Mouse (Mus musculus): Measurements from ENCODE around the gene Tmem132d.

Gene Tmem132d

DNA sequence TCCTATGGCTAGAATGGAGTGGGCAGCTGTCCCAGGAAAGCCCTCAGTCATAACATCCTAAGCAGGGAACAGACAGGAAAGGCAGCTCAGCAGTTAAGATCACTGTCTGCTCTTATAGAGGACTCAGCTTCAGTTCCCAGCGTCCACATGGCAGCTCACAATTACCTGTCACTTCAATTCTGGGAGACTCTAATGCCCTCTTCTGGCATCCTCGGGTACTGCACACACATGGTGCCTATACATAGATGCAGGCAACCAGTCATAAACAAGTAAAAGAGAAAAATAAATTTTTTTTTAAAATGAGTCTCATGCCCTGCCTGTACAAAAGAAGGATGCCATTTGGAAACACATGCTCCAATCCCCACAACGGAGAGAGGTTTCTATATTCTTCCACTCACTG lies 28.7 kb downstream of the Tmem132d start:
- no peak for DNase-seq

DNA sequence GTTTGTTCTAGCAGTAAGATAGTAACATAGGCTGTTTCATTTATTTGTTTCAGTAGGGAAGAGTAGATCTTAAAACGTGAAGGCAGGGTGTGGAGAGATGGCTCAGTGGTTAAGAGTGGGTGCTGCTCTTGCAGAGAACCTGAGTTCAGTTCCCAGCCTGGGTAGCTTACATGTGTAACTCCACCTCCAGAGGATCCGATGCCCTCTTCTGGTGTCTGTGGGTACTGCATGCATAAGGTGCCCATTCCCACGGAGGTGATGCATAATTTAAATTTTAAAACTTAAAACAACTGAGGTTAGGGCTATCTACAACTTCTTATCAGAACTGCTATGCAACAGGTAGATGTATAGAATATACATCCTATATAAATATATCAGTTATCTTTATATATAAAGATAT lies 40.5 kb downstream of the Tmem132d start:
- DNase-seq = no peak

DNA sequence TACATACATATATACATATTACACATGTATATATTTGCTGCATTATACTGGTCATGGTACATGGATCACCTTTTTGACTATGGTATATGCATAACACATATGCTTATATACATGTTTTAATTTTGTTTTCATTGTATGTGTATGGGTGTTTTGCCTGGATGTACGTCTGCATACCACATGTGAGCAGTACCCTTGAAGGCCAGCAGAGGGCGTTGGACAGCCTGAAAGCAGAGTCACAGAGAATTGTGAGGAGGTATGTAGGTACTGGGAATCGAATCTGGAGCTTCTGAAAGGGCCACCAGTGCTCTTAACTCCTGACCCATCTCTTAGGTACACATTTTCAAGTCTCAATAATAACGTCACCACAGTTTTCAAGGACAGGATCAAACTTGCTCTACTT lies 43.2 kb downstream of the Tmem132d start:
- DNase-seq = no peak

DNA sequence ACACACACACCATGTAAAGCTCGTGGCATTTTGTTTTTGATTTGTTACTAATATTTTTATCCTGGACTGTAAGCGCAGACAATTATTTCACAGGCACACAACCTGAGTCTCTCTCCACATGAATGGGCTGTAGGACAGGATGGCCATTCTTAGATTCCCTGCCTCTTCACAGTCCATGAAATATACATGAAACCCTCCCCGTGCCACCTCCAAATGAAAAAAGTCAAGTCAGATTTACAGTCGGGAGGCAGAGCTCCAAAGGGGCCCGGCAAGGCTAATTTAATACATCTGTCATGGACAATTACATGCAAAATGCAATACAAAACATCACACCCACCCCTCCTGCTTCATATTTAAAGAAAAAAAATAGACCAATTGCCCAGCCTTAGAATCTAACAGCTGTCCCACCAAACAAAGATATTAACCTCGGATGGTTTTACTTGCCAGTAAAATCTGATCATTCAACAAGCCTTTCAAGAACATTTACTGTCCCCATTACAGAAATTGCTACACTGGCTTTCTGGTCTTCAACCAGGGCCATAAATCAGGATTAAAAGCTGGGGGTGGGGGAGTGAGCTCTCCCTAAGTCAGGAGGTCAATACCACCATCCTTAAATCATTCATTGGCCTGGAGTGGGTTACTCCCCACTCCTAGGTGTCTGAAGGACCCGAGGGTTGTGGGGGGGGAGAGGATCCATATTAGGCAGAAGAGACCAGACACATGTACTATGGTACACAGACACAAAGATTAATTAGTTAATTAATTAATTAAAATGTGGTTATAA lies 44.3 kb downstream of the Tmem132d start:
- no peak for DNase-seq

DNA sequence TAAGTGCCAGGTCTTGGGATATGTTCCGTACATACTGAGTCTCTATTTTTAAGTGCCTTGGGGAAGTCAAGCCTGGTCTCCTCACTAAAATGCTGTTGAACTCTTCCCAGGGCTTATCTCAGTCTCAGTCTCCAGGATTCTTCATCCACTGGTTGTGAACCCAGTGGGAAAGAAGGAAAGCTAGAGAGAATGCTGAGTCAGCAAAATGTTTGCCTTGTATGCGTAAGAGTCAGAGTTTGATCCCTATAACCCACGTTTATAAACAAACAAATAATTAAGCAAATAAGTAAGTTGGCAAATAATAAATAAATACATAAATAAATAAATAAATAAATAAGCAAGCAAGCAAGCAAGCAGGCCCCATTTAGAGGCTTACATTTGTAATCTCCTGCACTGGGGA lies 63.1 kb downstream of the Tmem132d start:
- no peak for DNase-seq

DNA sequence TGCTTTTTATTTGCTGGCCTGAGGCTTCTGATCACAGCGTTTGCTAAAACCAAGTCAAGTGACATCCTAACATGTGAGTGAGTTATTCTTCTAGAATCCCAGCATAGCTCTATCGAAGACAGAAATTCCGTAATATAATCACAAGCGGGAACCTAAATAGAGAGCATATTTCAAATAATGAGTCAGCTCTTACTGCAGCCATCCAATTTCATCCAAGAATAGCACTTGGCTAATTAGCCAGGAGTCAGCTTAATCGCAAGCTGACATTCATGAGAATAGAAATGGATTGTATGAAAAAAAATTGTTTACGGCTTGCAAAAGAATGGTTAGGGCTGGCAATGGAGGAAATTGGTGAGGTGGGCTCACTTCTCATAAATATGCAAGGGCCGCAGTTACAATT lies 63.8 kb downstream of the Tmem132d start:
- DNase-seq = no peak

DNA sequence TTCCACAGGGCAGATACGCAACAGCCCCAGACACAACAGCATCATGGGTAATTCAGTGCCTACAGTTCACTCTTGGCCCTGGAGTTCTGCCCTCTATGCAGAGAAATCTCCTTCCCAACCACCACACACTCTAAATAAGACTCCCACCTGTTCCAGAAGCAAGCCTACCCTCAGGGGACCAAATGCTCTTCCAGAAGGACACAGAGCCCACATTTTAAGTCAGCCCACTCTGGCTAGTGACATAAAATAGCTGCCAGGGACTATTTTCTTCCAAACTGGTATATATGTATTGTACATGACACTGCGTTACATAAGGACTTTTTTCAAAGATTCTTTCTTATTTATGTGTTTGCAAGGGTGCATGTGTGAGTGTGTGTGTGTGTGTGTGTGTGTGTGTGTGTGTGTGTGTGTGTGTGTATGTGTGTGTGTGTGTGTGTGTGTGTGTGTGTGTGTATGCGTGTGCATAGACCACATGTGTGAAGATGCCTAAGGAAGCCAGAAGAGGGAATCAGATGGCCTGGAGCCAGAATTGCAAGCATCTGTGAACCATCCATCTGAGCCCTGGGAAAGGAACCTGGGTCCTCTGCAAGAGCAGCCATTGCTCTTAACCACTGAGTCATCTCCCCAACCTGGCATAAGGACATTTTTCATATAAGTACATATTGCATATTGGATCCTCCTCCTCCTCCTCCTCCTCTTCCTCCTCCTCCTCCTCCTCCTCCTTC lies 67.5 kb downstream of the Tmem132d start:
- no peak for DNase-seq

DNA sequence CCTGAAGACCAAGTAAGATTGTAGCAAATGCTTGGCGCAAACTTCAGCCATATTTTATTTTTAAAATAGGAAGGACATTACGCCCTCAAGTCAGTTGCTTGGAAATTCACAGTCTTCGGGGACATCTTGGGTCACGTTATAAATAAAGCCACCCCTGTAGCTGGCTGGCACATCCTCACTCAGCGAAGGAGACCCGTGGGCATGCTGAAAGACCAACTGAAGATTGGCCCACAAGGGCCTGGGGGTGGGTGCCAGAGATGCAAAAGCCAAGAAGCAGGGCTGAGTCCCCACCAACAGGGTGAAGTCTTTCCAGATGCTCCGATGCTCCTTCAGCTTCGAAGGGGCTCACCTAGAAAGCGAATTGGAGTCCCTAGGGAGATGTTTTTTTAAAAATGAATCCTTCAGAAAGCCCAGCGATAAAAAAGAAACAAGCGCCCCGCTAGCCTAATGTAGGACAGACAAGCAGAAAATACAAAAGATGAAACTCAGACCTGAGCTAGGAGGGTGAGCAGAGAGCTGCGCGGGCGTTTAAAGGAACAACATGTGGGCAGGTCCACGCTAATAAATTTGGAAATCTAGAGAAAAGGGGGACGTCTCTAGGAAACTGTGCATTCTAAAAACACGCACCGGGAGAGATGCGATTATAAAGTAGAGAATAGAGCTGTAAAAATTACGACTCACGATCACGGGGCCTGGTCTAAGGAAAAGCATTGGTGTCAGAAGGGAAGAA lies 71.8 kb downstream of the Tmem132d start:
- DNase-seq = no peak

DNA sequence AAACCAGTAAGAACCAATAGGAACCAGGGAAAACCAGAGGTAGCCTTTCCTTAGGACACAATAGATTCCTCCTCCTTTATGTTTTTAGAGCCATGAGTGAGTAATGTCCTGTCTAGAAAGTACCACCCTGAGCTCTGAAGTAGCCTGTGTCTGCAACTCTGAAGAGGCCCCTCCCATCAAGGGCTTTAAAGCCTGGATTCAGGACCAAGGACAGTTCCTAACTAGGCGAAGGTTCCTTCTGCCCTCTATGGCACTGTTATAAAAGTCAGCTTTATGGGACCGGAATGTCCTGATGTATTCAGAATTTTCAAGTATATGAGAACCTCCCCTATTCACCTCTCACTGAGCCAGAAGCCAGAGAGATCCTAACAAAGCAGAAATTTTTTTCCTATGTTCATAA lies 84.0 kb downstream of the Tmem132d start:
- DNase-seq = no peak

DNA sequence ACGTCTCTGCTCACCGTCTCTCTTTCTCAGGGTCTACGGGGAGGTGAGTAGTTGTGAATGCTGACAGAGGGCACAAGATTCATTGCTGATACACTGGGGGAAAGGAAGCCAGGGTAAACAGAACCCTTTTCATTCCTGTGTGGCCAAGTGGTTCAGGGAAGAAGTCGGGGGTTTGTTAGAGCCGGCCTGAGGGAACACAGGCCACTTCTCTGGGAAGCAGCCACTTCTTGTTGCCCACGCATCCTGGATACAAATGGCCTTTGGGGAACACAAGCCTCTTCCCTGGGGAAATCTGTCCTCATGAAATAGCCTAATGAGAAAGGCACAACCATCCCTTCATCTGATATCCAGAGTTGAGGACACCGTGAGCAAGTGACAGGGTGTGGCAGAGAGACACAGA lies 96.0 kb downstream of the Tmem132d start:
- no peak for DNase-seq

DNA sequence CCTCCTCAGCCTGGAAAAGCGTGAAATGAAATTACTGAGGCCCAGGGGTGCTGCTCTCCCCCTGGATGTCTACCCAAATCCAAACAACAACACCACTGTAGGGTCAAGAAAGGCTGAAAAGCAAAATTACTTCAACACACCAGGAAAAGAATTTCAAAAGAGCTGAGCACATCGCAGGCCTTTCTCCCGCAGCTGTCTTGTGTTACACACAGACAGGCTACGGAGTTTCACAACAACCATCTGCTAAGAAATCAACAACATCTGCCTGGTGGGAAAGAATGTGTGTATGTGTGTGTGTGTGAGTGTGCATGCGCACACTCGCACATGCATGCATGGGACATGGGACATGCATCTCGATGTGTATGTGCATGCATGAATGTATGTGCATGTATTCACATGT lies 100.1 kb downstream of the Tmem132d start:
- DNase-seq = no peak

DNA sequence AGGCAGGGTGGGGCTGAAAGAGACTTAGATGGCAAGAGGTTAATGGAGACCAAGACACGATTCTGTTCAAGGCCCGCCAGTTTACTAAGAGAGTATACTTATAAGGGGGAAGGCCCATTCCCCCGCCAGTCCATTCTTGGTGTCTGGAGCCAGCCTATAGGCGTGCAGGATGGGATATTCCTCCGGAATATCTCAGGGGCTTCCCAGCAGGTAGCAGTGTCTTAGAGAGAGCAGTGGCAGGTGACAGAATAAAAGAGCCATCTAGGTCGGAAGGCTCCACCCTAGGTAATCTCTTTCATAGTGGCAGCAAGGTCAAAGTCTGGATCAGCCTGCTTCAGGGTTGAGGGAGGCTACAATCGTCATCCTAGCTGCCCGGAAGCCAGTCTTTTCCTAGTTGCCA lies 102.5 kb downstream of the Tmem132d start:
- no peak for DNase-seq

DNA sequence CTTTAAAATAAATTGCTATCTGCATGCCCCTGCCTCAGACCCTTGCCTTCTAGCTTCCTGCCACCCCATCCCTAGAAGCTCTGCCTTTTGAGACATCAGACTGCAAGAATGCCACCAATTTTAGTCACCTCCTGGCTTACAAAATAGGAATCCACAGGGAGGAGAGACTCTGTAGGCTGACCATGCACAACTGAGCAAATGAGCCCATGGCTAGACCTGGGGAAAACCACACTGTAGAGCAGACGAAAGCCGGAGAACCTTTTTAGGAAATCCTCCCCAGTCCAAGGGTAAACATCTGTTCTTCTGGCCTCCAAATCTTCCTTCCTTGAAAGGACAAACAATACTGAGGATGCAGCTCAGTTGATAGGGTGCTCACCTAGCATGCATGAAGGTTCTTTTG lies 130.5 kb downstream of the Tmem132d start:
- no peak for DNase-seq

DNA sequence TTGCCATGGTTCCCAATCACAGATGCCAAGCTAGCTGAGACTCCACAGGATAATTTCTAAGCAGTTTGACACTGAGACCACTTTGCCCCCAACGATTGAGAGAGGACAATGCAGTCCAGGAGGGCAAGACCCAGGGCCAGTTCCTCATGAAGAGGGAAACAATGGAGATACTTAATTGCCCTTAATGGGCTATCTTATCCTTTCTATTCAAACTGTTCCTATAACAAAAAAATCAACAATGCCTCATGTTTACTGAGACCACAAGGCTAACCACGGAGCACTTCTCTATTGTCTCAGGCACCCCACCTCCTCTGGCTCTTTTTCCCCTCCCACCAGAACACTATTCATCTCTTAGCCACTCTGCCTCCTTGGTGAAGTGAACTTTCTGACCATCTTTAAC lies 141.7 kb downstream of the Tmem132d start:
- DNase-seq = no peak

DNA sequence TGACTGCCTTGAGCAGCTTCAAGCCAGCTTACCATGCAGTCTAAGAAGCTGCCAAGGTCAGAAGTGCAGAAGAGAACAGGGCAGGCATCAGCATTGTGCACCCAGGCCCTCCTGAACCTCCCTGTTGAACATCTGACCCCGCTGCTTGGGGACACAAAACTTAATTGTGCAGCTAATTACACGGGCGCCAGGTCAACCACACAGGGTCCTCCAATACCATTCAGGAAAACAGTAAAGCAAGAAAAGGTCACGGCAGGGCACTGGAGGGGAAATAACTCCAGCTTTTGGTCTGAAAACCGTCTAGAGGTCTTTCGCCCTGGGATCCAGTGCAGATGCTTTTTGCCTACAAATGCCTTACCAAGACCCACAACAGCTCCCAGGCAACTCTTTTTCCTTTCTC lies 159.6 kb downstream of the Tmem132d start:
- DNase-seq = no peak

DNA sequence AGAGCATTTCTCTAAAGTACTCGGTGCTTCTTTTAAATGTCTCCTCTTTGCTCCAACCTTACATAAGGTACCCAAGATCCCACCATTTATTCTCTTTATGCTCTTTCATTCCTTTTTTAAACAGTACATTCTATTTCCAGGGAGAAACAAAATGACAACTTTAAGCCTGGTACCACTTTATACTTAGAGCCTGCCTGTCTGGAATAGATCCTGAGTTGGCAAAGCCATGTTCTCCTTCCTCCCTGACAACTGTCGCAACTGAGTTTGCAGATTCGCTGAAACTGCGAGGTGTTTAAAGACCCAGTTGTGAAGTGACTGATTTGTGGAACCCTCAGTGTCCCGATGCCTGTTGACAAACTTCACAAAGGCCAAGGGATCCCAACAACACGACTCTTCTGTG lies 165.5 kb downstream of the Tmem132d start:
- no peak for DNase-seq

DNA sequence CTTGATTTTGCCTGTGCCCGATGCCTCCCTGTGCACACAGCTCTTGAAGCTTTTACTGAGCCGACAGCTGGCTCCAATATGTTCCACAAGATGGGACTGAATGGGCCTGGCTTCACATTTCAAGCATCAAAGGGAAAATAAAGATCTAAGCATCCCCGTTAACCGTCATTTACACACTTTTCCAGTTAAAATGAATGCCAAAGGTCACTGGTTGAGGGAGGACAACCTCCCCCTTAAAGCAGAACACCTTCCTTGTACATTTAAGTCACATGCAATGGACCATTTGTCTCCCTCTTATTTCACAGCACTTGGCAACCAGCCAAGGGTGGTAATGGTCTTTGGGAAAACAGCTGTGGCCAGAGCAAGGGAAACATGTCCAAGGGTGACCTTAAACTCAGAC lies 188.7 kb downstream of the Tmem132d start:
- no peak for DNase-seq

DNA sequence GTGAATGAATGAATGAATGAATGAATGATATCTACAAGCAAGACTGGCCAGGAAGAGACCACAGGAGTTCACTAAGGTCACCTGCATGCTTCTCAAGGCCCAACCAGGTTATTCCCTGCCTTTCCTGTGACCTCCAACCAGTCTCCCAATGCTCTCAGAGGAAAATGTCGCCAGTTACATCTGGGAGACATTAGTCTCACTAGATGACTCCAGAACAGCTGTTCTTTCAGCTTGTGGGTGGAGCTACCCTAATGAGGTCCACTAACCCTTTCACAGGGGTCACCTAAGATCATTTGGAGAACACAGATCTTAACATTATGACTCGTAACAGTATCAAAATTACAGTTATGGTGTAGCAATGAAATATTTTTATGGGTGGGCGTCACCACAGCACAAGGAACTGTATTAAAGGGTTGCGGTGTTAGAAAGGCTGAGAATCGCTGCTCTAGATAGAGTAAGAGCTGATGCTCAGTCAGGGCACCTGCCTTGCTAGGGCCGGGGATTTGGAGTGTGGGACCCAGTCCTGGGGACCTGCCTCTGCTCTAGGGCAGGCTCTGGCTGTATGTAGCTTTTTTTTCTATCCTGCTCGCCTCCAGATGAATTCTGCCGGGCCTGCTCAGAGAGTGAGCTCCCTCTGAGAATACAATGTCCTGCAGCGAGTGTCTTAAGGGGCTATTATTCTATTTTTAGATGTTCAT lies 196.1 kb downstream of the Tmem132d start:
- no peak for DNase-seq

DNA sequence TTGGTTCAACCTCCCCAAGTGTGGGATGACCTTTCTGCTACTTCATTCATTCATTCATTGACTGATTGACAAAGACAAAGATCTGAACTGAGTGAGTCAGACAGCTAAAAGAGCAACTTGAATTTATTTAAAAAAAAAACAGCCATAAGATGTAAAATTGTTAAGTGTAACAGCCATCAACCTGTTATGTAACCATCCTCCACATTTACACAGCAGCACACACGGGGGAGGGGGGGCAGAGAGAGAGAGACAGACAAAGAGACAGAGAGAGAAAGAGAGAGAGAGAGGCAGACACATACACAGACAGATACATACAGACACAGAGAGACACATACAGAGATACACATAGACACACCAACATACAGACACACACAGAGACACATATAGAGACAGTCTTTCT lies 197.3 kb downstream of the Tmem132d start:
- DNase-seq = no peak

DNA sequence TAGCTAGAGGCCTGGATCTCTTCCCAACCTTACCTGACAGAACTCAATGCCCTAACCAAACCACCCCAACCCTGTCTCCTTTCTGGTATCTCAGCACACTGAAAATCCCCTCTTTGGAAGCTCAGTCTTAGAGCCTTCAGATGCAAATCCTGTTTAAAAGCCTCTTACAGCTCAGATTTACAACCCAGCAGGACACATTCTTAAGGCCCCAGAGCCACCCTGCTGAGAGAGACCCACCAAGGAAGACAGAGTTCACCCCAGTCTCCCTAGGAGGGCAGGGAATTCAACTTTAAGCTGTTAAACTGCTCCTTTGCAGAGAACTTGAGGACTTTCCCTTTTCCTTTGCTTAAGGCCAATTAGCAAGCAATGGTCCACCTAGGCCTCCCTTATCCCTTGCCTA lies 199.8 kb downstream of the Tmem132d start:
- DNase-seq = no peak

DNA sequence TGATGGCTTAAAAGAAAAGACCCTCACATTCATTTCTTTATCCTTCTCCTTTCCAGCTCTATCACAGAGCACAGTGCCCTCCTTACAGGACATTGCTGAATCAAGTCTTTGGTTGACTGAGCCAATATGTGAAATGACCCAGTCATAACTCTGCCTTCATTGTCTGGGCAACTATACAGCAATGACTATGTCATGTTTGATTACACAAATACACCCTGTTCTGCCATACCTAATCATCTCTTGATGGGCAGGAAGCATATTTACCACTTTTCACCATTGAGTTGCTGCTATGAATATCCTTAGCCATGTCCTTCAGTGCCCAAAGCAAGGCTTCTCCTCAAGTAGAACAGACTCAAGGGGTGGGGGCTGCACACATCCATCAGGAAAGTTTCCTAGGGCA lies 214.6 kb downstream of the Tmem132d start:
- DNase-seq = no peak

DNA sequence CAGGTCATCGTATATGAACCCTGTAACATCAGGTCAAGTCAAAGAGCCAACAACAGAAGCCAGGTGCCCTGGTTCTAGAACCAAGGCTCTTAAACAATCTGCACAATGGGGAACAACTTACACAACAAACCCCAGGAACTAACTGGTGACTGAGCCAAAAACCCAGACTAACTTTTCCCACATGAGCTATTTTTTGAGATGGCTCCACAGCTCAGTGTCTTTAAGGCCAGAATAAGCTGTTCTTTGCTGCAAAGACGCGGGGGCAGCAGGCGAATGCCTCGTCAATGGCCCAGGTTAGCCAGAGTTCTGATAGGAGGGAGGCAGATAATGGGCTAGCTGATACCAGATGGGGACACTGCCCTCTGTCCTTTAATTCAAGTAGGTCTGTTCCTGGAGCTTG lies 221.8 kb downstream of the Tmem132d start:
- no peak for DNase-seq

DNA sequence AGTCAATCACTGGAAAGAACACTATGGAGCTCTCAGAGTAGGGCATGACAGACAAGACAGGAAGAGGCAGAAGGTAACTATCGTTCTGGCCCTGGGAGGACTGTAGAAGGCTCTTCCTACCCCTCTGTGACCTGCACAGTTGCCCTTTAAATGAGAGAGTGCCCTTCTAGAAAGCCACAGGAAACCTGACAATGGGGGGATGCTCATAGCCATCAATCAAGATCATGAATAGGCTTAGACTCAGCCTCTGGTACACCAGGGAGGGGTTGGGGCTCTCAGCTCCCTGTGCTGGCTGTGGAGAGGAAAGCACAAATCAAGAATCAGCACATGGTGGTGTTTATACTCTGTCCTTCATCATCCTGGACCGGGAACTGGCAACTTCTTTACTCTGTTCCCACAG lies 227.2 kb downstream of the Tmem132d start:
- no peak for DNase-seq

Measured in cerebellum, adult 11-12 months (tissue).